Mouse (Mus musculus): Measurements from ENCODE around the gene Eea1.

- TF ChIP-seq CHD2 (IDR thresholded peaks at IDR 0.05; ENCODE audit: low read length) (no peak), USF1 (IDR thresholded peaks at IDR 0.05; ENCODE audit: low read depth, low read length) (no peak), BHLHE40 (IDR thresholded peaks at IDR 0.05; ENCODE audit: borderline replicate concordance, low read depth, low read length) (no peak), POLR2A (IDR thresholded peaks at IDR 0.05; ENCODE audit: control insufficient read depth in 1 of 2, insufficient read depth in 1 of 2, low read depth in 1 of 2, low read length in 2 of 2, poor library complexity in 1 of 2) (no peak), USF2 (IDR thresholded peaks at IDR 0.05; ENCODE audit: borderline replicate concordance in 1 of 2, insufficient read depth in 1 of 2, low read depth in 1 of 2, low read length in 2 of 2) (no peak)
Measured at GRCm38 (mm10) chr10:96017418-96017817, 77.0 kb downstream of the Eea1 start.
